Mouse (Mus musculus) adrenal gland, adult (tissue): Measurements from ENCODE around the gene N6amt1.

Experiments
- DNase-seq, 2 experiments: peaks; one replicate each; pipeline ENCODE4 v3.0.0; 2022 to 2023; ENCODE audit warnings: low spot score in 1 of 2; ENCODE audit not compliant: inconsistent age in 2 of 2

N6amt1 gene

DNA sequence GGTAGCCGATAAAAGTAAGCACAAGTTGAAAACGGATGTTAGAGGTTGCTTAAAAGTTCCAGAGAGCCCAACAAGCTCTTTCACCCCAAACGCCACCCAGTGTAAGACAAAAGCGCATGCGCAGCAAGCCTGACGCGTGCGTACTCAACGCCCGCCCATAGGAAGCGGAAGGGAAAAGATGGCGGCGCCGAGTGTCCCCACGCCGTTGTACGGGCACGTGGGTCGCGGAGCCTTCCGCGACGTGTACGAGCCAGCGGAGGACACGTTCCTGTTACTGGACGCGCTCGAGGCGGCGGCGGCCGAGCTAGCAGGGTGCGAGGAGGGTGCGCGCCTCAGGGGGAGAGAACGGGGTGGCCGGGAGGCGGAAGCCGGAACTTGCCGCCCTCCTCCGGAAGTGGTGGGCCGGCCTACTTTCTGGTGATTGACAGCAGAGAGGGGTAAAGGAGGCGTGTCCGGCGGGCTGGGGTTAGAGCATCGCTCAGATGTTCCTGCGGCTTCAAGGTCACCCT is at the start of gene N6amt1:
Gene N6amt1, plus strand, starts transcription at position 111 of the 509 bp plus-strand sequence.
- DNase-seq, result peak; percentile 96 to 99

DNA sequence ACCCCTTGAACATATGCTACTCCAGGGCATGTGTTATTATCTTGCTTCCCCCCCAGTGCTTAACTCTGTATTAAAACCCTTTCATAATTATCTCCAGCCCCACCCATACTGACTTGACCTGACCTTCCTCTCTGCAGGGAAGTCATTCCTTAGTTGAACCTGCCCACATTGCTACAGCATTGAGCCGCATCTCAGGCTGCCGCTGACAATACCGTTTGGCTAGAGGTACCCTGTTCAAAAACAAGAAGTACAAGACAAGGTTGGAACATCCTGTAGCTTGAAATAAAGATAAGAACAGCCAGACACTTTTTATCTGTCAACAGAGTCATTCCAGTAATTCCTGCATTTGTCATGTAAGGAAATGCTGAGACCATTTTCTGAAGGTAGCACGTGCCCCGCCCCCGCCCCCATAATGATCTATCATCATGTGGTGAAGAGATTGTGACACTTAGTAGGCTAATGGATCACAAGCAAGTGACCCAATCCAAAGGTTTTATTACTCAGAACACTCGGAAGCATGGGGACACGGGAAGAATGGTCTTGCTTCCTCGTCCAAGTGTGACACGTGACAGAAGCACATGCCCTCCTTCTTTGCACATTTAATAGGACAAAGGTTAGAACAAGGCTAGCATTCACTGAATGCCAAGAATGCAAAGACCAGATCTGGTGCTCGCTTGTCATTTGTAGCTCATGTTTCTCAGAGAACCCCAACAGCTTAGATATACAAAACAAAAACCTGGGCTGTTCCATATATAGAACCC is 48.6 kb upstream of the N6amt1 start:
- peak in 1 of 2 experiments; percentile 37 for DNase-seq

DNA sequence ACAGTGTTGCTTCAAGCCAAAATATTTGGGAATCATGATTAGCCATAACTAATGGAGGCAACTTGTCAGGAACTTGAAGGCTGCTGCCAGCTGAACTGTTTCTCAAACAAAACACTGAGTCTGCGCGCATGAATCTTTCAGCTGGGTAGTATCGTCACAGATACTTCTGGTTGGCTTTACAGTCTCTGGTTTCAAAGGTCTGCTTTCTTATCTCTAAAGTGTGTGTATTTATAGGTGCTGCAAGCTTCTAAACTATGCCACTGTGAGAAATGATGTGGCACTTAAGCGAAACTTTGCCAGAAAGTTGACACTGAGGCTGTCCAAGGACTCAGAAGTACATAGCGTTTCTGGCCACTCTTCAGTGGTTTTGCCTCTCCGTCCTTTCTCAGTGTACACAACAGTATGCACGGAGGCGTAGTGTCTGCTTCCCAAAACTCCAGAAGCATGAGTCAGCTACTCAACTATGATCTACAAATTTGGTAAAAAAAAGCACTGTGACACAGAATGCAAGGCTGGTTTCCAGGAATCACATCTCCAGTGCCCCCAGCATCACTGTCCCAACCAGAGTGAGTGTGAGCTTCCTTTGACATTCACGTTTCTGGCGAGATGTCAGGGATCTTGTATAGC is 46.8 kb upstream of the N6amt1 start:
- peak in 1 of 2 experiments; percentile 56 for DNase-seq

DNA sequence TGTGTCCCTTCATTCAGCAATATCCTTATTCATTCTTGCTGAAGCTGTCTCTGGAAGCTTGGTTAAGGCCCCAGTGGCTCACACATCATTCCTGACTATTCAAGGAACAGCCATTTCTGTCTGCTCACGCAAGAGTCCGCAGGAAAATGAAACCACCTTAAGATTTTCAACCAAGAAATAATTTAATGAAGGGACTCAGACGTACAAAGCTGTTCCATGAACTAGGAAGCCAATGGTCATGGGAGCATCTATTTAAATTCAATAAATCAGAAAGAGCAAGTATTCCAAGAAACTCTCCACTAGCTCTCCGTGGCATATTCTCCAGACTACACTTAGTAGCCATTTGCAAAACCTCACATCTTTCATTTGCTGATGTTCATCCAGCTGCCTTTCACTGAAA is 43.3 kb upstream of the N6amt1 start:
- DNase-seq, result no peak

DNA sequence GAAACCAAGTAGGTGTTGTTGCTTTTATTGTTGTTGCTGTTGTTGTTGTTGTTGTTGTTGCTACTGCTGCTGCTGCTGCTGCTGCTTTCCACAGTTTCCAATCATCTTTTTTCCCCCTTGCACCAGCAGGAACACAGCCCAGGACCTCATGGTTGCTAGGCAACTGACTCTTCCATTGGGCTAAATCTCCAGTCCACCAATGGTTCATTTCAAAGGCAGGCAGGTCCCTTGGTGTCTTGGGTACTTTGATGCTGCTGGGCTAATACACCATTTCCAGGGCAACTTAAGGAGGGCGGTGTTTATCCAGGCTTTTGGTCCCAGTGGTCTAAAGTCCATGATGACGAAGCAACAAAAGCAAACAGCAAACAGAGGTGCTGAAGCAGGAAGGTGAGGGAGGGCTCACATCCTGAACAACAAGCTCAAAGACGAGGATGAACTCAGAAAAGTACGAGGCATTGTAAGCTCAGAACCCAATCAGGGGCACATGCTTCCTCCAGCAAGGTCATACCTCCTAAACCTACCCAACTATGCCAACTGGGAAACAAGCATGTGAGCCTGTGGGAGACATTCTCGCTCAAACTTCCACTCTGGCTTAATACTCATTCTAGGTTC is 35.7 kb upstream of the N6amt1 start:
- DNase-seq, result no peak

DNA sequence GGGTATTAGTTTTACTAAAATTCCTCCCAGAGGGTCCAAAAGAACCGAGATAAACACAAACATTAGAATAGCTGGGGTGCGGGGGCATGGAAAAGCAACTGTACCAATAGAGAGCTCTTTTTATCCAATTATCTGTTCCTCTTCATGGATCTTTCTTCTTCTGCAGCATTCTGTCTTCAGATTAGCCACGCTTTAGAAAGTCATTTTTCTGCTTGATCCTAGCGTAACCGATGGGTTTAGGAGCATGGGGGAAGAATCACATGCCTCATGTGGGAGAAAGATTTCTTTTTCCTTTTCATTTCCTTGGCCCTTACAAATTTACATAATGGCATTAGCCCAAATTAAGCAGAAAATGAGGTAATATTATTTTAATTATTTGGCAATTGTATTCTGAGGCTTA is 35.0 kb upstream of the N6amt1 start:
- no peak for DNase-seq

DNA sequence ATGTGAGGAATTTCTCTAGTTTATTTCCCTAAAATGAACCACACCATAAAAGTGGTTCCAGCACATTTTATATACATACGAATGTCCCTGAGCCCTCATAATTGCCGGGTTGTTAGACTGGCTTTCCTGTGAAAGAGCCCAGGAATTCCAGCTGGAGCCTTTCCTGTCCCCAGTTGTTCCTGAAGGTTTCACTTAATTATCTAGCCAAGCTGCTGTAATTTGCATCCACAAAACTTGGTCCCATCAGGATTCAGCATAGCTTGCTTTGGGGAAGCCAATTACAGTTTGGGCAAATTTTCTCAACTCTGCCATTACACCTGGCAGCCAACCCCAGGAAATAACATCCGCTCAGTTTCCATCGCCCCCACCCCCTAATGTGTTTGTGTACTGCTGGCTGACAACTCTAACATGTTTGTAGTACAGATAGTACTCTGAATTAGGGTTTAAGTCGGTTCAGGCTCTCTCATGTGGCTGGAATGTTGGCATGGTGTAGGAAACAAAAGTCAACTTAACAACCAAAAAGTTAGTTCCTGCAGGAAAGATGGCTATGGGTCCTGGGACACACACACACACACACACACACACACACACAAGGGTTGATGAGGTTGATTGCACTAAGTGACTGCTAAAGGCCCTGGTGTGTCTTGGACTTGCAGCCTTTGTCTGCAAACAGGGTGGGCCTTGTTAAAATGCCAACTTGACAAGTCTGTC is 34.3 kb upstream of the N6amt1 start:
- DNase-seq, result no peak

DNA sequence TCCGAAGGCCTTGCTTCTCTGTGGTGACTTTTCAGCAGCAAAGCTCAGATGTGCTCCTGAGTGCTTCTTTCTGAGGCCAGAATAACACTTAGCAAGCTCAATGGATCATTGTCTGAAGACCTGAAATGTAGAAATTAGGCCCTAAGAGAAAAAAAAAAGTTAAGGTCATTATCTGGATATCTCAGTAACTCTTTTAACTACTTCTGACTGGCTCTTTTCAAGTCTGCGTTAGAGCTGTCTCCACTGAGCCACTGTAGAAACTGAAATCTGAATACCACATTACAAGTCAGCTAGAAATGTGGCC is 33.8 kb upstream of the N6amt1 start:
- no peak for DNase-seq

DNA sequence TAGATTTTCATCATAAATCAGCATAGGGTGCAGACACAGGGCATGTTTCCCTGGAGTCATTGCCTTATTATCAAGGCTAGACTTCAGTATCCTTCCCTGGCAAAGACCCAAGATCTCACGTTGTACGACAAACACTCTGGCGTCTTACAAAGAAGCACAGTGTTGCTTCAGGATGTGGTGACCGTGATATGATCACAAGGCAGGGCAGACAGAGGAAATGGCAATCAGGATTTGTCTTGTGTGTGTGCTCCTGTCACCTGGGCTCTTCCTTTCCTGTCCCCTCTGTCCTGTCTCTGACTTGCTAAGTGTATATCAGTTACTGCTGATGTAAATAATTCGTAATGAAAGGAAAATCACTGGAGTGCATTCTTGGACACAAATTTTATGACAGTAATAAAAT is 29.4 kb upstream of the N6amt1 start:
- DNase-seq, result peak in 1 of 2 experiments; percentile 49

DNA sequence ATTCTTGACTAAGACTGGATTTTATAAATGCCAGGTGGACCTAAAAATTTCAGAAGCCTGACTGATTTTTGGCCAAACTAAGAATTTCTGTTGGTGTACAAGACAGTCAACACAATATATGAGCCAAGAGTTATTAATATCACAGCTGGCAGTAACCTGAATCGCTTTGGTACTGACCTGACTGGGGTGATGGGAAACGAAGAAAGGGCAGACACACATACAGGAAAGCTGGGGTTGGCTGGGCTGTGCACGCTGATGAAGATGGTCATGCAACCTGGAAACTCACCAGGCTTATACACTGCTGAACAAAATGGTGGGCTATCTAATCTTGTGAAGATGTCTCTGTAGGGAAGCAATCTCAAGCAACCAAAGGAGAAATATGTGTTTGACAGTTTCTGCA is 24.0 kb upstream of the N6amt1 start:
- DNase-seq, result no peak

DNA sequence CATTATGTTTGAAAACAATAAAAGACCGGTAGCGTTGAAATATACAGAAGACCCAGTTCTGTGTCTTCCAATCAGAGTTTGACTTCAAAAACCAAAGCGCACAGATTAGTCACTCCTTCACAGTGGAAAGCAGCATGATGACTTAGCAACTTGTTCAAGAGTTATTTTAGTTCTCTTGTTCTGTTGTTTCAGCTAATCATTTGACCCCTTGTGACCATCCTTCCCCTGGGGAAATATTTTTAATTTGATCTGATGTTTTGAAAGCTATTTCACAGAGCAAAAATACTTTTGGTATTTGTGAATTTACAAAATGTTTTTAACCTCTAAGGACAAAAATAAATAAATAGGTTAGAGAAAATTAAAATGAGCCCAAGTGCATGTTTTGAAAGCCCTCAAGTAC is 19.2 kb upstream of the N6amt1 start:
- no peak for DNase-seq

DNA sequence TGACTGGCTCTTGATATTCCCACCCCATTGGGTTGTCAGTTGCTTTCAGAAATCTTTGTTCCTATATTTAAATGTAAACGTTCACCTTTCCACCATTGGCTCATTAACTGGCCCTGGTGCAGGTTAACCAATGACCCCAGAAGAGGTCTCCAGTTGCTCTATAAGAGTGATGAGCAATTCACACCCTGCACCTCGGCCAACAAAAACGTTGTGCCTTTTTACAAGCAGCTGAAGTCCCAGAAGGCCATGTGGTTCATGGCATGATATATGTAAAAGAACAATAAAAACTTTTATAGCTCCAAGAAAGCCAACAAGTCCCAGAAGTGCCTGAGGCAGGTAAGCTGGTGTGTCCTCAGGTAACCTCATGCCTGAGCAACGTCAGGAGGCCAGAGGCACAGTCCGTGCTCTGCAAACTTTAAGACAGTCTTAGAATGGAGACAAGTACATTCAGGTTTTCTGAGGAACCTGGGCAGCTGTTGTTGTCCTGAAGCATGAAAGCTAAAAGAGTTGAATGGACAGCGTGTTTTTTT is 12.9 kb upstream of the N6amt1 start:
- DNase-seq, result no peak

DNA sequence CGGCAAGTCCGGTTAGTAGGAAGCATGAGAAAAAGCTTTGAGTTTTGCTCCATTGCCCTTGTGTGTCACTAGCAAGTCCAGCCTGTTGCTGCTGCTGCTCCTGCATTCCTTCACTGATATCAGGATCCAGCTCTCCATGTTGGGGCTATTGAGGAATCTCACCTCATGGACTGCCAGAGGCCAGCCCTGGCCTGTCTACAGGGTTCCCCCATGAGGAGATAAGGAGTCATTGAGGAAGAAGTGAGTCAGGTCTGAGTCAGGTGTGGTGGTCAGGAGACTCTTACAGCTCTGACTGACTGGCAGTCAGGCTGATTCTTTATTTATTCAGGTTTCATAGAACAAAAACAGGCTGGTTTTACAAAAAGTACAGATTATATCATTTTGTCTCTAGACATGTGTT is 5.9 kb upstream of the N6amt1 start:
- no peak for DNase-seq

DNA sequence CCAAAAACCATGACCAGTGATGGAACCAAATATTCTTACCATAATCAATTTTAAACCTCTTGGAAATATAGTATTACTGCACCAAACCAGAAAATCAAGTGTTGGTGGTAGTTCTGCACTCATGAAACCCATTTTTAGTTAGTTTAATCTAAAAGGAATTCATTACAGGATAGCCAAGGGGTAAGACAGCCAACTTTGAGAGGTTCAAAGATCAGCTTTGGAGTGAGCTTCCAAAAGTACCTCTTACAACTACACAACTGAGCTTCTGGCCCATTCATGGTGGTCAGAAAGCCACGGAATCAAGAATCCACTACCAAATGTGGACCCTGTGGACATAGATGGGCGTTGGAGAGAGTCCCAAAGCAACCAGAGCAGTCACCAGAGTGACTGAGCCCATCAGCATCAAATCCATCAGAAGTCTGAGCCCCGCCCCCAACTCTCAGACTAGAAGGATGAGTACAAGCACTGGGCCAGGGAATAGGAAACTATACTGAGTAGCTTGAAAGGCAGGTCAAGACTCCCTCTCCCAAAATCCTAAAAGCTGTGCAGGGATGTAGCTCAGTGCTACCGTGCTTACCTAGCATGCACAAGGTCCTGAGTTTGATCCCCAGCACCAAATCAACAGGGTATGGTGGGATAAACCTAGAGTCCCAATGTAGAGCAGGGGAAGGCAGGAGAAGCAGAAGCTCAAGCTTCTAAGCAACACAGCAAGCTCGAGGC is 2.4 kb upstream of the N6amt1 start:
- DNase-seq, result no peak

DNA sequence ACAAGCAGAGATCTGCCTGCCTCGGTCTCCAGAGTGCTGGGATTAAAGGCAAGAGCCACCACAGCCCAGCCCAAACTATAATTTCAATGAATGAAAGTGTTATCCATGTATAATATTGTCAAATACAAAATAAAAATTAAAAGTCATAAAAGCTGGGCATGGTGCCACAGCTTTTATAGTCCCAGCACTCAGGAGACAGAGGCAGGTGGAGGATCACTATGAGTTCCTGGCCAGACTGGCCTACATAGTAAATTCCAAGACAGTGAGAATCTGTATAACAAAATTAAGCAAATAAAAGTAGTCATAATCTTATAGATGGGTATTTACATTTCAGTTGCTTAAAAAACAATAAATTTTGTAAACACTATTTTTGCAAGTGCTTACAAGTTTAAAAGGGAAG is 380 bp upstream of the N6amt1 start:
- no peak for DNase-seq

DNA sequence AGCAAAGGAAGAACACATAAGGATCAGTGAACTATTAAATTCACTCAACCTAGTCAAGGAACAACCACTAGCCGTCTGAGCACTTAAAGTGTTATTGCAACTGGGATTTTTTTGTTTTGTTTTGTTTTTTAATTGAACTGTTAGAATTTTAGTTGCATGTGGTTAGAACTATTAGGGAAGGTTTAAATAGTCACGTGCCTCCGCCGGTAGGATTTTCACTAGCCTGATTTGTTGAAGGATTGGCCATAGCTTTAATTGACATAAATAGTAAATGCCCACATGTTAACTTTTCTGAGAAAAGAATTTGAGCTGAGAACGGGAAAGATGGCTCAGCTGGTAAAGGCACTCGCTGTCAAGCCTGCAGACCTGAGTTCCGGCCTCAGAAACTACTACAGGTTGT is 763 bp downstream of the N6amt1 start:
- no peak for DNase-seq

DNA sequence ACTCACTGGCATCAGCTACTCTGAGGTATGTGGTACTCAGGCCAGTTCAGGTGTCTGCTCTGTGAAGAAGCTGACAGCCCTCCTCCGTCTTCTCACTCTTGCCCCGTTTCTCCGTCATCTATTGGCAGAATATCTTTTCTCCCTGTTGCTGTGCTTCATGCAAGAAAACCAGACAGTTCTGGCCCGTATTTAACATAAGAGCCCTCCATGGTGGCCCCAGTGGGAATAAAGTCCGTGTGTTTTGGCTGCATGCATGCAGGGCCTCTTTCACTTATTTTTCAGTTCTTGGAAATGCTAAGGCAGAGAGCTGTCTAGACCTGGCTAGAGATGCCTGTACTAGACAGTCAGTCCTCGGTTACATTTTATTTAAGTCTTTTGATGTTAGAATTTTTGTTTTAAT is 6.1 kb downstream of the N6amt1 start:
- no peak for DNase-seq

DNA sequence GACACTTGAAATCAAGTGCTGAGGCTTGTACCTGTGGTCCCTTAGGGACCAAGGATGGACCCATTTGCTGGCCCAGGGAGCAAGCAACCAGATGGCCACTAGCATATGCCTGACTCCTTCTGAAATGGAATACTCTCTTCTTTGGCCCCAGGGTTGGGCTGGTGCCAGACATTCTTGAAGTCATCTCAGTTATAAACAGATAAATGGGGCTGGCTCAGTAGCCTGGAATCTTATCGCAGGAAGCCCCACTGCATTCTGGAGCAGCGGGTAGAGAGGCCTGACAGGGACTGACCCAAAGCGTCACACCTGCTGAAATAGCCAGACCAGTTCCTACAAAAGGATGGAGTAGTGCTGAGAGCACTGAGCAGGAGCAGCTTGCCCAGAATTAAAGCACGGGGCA is 10.2 kb downstream of the N6amt1 start:
- DNase-seq, result no peak

DNA sequence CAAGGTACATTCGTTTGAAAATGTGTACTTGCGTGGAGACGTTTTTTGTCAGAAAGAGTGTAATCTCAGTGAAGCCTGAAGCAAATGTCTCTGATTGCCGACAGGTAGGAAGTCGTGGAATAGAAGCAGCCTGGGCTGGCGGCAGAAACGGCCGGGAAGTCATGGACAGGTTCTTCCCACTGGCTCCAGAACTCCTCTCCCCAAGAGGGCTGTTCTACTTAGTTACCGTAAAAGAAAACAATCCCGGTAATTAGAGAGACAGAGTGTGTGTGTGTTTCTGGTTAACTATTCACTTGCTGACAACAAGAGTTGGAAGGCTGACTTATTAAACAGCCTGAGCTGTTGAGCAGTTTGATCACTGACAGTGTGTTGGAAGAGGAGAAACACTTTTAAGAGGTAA is 12.1 kb downstream of the N6amt1 start:
- no peak for DNase-seq

DNA sequence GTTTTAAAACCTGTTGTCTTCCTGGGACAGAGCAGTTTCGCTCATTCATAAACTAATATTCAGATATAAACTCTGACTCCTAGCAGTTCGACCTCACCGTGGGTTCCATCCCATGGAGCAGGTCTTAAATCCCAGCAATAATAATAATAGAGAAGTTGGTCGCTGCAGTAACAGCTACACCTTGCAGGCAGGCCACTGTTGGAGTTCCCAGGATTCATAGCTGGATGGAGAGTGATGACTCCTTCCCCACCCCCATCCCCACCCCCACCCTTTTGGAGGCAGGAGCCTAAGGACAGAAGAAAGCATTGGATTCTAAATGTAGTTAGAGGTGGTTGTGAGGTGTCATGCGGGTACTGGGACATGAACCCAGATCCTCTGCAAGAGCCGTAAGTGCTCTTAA is 12.5 kb downstream of the N6amt1 start:
- DNase-seq, result no peak

DNA sequence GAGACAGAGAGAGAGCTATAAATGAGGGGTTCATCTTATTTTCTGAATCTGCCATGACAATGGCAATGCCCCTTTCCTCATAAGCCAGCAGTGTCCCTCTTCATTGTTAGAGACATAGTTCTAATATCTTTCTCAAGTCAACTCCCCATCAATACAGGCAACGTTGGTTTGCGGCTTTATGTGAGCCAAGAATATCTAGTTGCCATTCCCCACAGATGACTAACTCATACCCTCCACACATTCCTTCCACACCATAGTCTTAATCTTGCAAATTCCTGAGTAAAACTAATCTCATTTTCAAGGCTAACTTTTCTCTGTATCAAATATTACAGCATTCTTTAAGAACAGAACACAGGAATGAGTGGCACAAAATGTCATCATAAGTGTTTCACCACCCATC is 29.0 kb downstream of the N6amt1 start:
- DNase-seq, result no peak
